Mouse (Mus musculus) ES-Bruce4 (cell line): ENCODE data around the gene Pcbp3. TPM values are rescaled to one million over a fixed set of nuclear protein-coding genes. Genes with fewer than 3 reads are reported as not detected.
"Not testable (repeated sequence)": the region's sequence is repeated elsewhere in the genome, so short reads cannot be mapped to it uniquely, and the experiment has no call there.

Source experiments
- H3K27ac ChIP-seq: 2 replicates; pipeline ENCODE4 v1.5.1; 2012; ENCODE audit warnings: low read length, inconsistent platforms; ENCODE audit not compliant: insufficient read depth
- H3K27me3 ChIP-seq: 2 replicates; pipeline ENCODE4 v1.6.1; 2012; ENCODE audit warnings: mild to moderate bottlenecking, low read length, inconsistent platforms; ENCODE audit not compliant: control insufficient read depth, poor library complexity, insufficient read depth, severe bottlenecking
- H3K36me3 ChIP-seq: 2 replicates; pipeline ENCODE4 v1.6.1; 2012; ENCODE audit warnings: inconsistent platforms, mild to moderate bottlenecking, low read length, moderate library complexity; ENCODE audit not compliant: control insufficient read depth, poor library complexity, insufficient read depth, severe bottlenecking
- H3K4me1 ChIP-seq: one replicate; pipeline ENCODE4 v1.8.1; 2011; ENCODE audit warnings: low read length; ENCODE audit not compliant: control insufficient read depth, insufficient read depth
- H3K4me3 ChIP-seq: 2 replicates; pipeline ENCODE4 v1.5.1; 2011; ENCODE audit warnings: low read depth, mild to moderate bottlenecking, low read length
- H3K9ac ChIP-seq: 2 replicates; pipeline ENCODE4 v1.6.1; 2012; ENCODE audit warnings: low read depth, mild to moderate bottlenecking, inconsistent platforms; ENCODE audit not compliant: poor library complexity, severe bottlenecking
- H3K9me3 ChIP-seq: replicated peaks from 2 replicates; pipeline ENCODE4 v1.6.1; 2012; ENCODE audit warnings: mild to moderate bottlenecking, low read length, inconsistent platforms; ENCODE audit not compliant: control insufficient read depth, poor library complexity, insufficient read depth, severe bottlenecking
- CTCF ChIP-seq: IDR thresholded peaks from one replicate; pipeline ENCODE4 v1.8.1; 2011; ENCODE audit warnings: low read depth, low read length
- EP300 ChIP-seq: IDR thresholded peaks from 2 replicates; pipeline ENCODE4 v1.6.1; 2011; ENCODE audit warnings: low read depth, low read length; ENCODE audit not compliant: insufficient read depth
- POLR2A ChIP-seq: IDR thresholded peaks from one replicate; pipeline ENCODE4 v1.8.1; 2011; ENCODE audit warnings: low read length; ENCODE audit not compliant: insufficient read depth
- polyA plus RNA-seq: library from polyadenylated mRNA; stranded (reverse); fragments of >200 nt; gene quantifications from 2 replicates; pipeline ENCODE4 v1.2.4, GENCODE M21; 2011; ENCODE audit warnings: low read depth; ENCODE audit not compliant: missing spikeins, insufficient read depth, insufficient read length

Pcbp3 gene
- polyA plus RNA-seq, 1 experiment, result 28.1 TPM

DNA sequence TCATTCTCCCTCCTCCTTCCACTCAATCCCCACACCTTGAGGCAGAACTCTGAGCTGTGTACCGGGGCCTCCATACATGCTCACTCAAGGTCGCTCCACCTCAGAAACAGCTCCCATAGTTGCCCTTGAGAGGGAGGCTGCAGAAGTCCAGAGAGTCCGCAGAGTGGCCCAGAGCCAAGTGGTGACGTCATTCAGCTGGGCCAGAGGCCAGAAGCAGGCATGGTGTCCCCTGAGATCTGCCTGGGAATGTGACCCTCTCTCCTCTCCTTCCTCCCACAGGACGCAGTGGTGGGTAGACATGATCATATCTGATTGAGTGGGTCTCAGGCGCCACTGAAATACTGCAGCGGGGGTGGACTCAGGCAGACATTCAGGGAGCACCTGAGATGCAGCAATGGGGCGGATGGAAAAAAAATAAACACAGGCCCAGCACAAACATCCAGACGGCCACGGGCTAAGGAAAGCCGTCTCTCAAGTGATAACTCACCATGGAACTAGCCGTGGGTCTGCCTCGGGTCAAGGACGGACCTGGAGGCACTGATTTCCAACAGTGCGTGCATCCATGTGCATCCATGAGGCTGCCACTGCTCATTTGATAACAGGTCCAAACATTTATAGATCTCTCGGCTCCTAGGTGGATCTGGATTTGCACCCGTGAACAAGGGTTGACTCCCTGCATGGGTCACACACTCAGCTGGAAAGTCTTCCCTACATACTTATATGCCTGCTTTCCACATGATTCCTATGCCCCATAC lies 36.2 kb upstream of the Pcbp3 start:
- Histone ChIP-seq H3K27me3 (no peaks in the 10 kb centered on the region), H3K4me1 (no peaks in the 10 kb centered on the region), H3K9me3 (no peaks in the 10 kb centered on the region), H3K9ac (no peak overlapping the region), H3K27ac (no peak overlapping the region), H3K4me3 (no peak overlapping the region), H3K36me3 (no peaks in the 10 kb centered on the region)
- no peak for TF ChIP-seq CTCF
- TF ChIP-seq EP300, result no peak
- TF ChIP-seq POLR2A, result no peak

DNA sequence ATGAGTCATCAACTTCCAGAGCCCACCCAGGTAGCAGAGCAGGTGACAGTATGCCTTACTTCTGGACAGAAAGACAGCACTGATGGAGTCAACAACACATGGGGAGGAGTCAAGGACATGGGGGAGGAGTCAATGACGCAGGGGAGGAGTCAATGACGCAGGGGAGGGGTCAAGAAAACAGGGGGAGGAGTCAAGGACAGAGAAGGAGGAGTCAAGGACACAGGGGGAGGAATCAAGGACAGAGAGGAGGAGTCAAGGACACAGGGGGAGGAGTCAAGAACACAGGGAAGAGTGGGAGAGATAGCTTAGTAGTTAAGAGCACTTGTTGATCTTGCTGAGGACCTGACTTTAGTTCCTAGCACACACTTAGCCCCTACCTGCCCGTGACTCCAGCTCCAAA lies 30.8 kb upstream of the Pcbp3 start:
- TF ChIP-seq EP300 (no peak), CTCF (no peak), POLR2A (no peak)
- Histone ChIP-seq H3K9me3 (no peaks in the 10 kb centered on the region), H3K9ac (no peak overlapping the region), H3K4me3 (no peak overlapping the region), H3K27ac (no peak overlapping the region), H3K36me3 (no peaks in the 10 kb centered on the region), H3K4me1 (no peaks in the 10 kb centered on the region), H3K27me3 (no peaks in the 10 kb centered on the region)

DNA sequence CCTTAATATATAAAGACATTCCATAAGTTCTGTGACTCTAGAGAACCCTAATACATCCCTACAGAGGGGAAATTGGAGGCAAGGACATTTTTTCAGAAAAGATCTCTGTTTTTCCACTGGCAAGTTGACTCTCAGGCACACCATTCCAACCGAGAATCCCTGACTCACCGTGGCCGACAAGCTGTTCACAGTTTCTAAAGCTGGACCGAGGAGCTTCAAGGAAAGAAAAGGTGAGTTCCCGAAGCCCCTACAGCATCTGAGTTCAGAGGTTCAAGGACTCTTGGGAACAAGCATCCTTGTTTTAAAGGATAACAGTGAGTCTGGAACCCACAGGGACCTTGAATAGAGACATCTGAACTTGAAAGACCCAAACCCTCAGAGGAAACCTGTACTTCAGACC lies 26.9 kb upstream of the Pcbp3 start:
- H3K27me3 ChIP-seq, result no peaks in the 10 kb centered on the region
- no peaks in the 10 kb centered on the region for H3K36me3 ChIP-seq
- TF ChIP-seq POLR2A (no peak), EP300 (no peak), CTCF (no peak)
- H3K4me1 ChIP-seq, result no peaks in the 10 kb centered on the region
- no peak overlapping the region for H3K9ac ChIP-seq
- H3K4me3 ChIP-seq, result no peak overlapping the region
- H3K27ac ChIP-seq, result no peak overlapping the region
- H3K9me3 ChIP-seq, result no peaks in the 10 kb centered on the region

DNA sequence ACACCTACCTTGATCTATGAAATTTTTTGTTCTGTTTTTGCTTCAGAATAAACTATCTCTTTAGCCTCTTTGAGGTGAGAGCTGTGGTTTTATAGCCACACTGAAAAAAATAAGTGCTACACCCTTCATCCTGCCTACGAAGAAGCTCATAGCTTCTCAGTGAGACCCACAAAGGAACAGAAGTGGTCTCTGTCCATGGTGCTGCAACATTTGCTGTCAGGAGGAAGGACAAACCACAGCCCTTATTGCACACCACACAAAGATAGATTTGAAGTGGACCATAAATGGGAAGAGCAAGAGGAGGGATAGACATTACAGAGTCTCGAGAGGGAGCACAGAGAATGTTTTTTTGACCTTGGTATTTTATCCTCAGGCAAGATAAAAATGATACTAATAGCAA lies 16.4 kb upstream of the Pcbp3 start:
- no peaks in the 10 kb centered on the region for H3K4me1 ChIP-seq
- TF ChIP-seq POLR2A, result no peak

DNA sequence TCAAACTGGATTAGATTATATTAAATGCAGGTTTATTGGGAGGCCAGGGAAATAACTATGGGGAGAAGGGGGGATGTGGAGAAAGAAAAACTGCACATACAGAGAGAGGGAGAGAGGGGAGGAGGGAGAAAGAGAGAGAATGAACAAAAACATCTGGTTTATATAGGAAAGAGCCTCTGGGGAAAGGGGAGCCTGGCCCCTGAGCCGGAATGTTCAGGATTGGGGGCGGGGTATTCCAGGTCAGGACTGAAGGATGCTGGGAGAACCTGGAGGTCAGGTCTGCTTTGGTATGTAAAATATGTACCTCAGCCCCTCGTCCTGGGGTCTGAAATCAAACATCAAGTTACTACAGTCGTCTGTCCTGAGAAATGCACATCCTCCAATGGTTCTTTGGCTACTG lies 15.0 kb upstream of the Pcbp3 start:
- H3K4me3 ChIP-seq, result no peak overlapping the region
- no peaks in the 10 kb centered on the region for H3K27me3 ChIP-seq
- no peak overlapping the region for H3K27ac ChIP-seq
- no peaks in the 10 kb centered on the region for H3K36me3 ChIP-seq
- no peaks in the 10 kb centered on the region for H3K4me1 ChIP-seq
- H3K9me3 ChIP-seq, result no peaks in the 10 kb centered on the region
- no peak overlapping the region for H3K9ac ChIP-seq
- no peak for TF ChIP-seq EP300
- no peak for TF ChIP-seq POLR2A
- no peak for TF ChIP-seq CTCF

More for the DNA sequence above, 16.4 kb upstream of the Pcbp3 start:
- Histone ChIP-seq H3K9ac (no peak overlapping the region), H3K4me3 (no peak overlapping the region), H3K27ac (no peak overlapping the region), H3K36me3 (no peaks in the 10 kb centered on the region), H3K9me3 (no peaks in the 10 kb centered on the region), H3K27me3 (no peaks in the 10 kb centered on the region)

DNA sequence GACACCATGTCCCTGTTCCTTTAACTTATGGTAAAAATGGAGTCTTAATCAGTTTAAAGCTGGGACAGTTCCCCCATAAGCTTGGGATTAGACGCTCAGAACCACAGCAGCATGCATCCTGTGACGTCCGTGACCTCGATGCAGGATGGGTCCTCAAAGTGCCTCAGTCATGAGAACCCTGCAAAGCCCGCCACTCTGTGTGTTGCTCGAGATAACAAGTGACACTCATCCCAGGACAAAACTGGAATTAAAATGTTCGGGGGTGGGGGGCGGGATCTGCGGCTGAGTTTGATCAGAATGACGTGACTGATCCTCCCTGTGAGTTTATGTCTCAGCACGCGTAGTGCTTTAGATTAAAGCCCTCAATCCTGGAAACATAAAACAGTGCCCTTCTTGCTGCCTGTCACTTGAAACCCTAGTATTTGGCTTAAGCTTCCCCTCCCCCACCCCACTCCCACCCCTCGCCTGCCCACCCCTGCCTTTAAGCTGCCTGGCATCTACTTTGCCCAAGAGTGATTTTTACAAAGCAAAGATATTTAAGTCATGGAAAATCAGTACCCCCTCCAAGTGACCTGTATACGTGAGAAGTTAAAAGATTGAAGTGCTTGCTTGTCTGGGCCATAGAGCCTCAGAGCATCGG lies 12.2 kb upstream of the Pcbp3 start:
- Histone ChIP-seq H3K9ac (no peak overlapping the region), H3K4me3 (no peak overlapping the region), H3K9me3 (no peaks in the 10 kb centered on the region), H3K4me1 (no peaks in the 10 kb centered on the region), H3K27me3 (no peaks in the 10 kb centered on the region), H3K36me3 (no peaks in the 10 kb centered on the region), H3K27ac (no peak overlapping the region)
- TF ChIP-seq EP300 (no peak), POLR2A (no peak), CTCF (no peak)

DNA sequence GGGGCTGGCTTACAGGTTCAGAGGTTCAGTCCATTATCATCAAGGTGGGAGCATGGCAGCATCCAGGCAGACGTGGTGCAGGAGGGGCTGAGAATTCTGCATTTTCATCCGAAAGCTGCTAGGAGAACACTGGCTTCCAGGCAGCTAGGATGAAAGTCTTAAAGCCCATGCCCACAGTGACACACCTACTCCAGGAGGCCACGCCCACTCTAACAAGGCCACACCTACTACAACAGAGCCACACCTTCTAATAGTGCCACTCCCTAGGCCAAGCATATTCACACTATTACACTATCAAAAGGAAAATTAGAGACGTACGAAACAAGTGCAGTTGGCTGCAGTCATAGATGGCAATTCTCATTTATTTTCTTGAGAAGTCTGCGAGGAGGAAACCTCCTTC lies 10.6 kb upstream of the Pcbp3 start:
- not testable (repeated sequence) for H3K9me3 ChIP-seq, H3K4me3 ChIP-seq, H3K4me1 ChIP-seq, H3K27ac ChIP-seq, H3K9ac ChIP-seq, H3K27me3 ChIP-seq, H3K36me3 ChIP-seq
